Mouse (Mus musculus) ES-Bruce4 (cell line): Measurements from ENCODE around the gene Bpifb9b.

Source experiments
- CTCF ChIP-seq: IDR thresholded peaks from one replicate; pipeline ENCODE4 v1.8.1; 2011; ENCODE audit warnings: low read depth, low read length
- POLR2A ChIP-seq: IDR thresholded peaks from one replicate; pipeline ENCODE4 v1.8.1; 2011; ENCODE audit warnings: low read length; ENCODE audit not compliant: insufficient read depth

DNA sequence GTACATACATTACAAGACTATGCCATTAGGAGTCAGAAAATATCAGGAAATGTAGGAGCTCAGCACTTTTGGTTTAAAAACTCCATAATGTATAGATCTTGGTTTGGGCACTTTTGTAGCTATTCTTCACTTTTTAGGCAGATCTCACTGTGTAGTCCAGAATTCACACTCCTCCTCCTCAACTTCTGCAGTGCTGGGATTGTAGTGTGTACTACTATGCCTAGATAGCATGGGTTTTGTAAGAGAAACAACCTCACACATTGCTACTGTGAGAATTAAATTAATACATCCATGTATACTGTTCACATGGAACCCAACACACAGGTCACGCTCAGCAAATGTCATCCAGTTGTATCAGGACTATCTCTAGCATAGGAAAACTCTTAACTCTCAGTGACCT lies 60.5 kb downstream of the Bpifb9b start:
- TF ChIP-seq POLR2A (no peak), CTCF (no peak)
